Mouse (Mus musculus): Measurements from ENCODE around the gene Mapkapk5. TPM values are rescaled to one million over a fixed set of nuclear protein-coding genes. Genes with fewer than 3 reads are reported as not detected.

Mapkapk5 gene
- polyA plus RNA-seq, 1 experiment from 2014 or later: 45.5 TPM

Other genes with a start within 250 kb of the Mapkapk5 start
- 55.1 and 58.1 TPM in 2 replicates for gene Trafd1, start 160.3 kb downstream of the Mapkapk5 start, polyA plus RNA-seq (2015; fragmentation: Nextera tagmentation; extraction: Ambion mirVana)
- 46.3 and 48.0 TPM in 2 replicates for gene Naa25, start 148.0 kb downstream of the Mapkapk5 start, polyA plus RNA-seq (2015; fragmentation: Nextera tagmentation; extraction: Ambion mirVana)
- 2.5 and 3.8 TPM in 2 replicates for gene Tmem116, start 94.0 kb downstream of the Mapkapk5 start, polyA plus RNA-seq (2015; fragmentation: Nextera tagmentation; extraction: Ambion mirVana)
- gene Erp29, start 93.4 kb downstream of the Mapkapk5 start, polyA plus RNA-seq (2015; fragmentation: Nextera tagmentation; extraction: Ambion mirVana): 173 and 204 TPM in 2 replicates
- 0.08 TPM in 1 of 2 replicates, not detected in the other for gene Adam1b, start 42.5 kb downstream of the Mapkapk5 start, polyA plus RNA-seq (2015; fragmentation: Nextera tagmentation; extraction: Ambion mirVana)
- 0.77 and 1.2 TPM in 2 replicates for gene Adam1a, start 423 bp downstream of the Mapkapk5 start, polyA plus RNA-seq (2015; fragmentation: Nextera tagmentation; extraction: Ambion mirVana)
- not detected in 2 replicates for gene Gm42878, start 423 bp downstream of the Mapkapk5 start, polyA plus RNA-seq (2015; fragmentation: Nextera tagmentation; extraction: Ambion mirVana)
- 189 and 193 TPM in 2 replicates for gene Aldh2, start 47.9 kb upstream of the Mapkapk5 start, polyA plus RNA-seq (2015; fragmentation: Nextera tagmentation; extraction: Ambion mirVana)
- gene Acad12, start 73.0 kb upstream of the Mapkapk5 start, polyA plus RNA-seq (2015; fragmentation: Nextera tagmentation; extraction: Ambion mirVana): 2.9 and 3.1 TPM in 2 replicates
- 4.6 and 6.9 TPM in 2 replicates for gene Acad10, start 114.6 kb upstream of the Mapkapk5 start, polyA plus RNA-seq (2015; fragmentation: Nextera tagmentation; extraction: Ambion mirVana)
- 31.7 and 34.0 TPM in 2 replicates for gene Brap, start 114.7 kb upstream of the Mapkapk5 start, polyA plus RNA-seq (2015; fragmentation: Nextera tagmentation; extraction: Ambion mirVana)
- gene Atxn2, start 165.4 kb upstream of the Mapkapk5 start, polyA plus RNA-seq (2015; fragmentation: Nextera tagmentation; extraction: Ambion mirVana): 56.7 and 59.0 TPM in 2 replicates

Data from intestine, embryonic 15.5 days (tissue).